Mouse (Mus musculus): Measurements from ENCODE around the gene Szrd1. TPM values are rescaled to one million over a fixed set of nuclear protein-coding genes. Genes with fewer than 3 reads are reported as not detected.

Gene Szrd1
- polyA plus RNA-seq, 1 experiment from 2014 or later: 40.2 TPM

DNA sequence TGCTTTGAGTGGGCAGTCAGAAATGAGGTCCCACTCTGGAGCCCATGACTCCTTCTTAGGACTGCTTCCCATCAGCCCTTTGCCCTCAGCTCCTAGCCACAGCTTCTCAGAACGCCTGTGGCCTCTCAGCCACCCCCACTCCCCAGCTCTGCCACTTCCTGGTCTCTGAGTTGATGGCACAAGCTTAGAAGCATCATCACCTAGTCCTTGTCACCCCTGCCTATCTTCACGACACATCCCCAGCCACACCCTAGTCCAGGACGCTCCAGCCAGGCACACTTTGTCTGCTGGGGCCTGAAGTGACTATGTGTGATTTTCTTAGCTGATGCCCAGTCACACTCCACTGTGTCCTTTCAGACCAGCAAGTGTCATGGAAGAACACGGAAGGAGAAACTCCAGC lies 40.6 kb downstream of the Szrd1 start:
- no peak overlapping the region for H3K27ac ChIP-seq
- DNase-seq (ENCODE audit: low spot score): no peak
- no peaks in the 10 kb centered on the region for H3K9me3 ChIP-seq (replicated peaks)
- H3K27me3 ChIP-seq (ENCODE audit: low read depth, poor library complexity, severe bottlenecking): no peaks in the 10 kb centered on the region
- 77% methylated on average over 4 of the region's 4 CpGs for WGBS
- no peak overlapping the region for H3K4me3 ChIP-seq
- no peaks in the 10 kb centered on the region for H3K36me3 ChIP-seq
- peaks cover 8% of the 10 kb centered on the region; the same call in 1 of the 2 replicates for H3K4me1 ChIP-seq

DNA sequence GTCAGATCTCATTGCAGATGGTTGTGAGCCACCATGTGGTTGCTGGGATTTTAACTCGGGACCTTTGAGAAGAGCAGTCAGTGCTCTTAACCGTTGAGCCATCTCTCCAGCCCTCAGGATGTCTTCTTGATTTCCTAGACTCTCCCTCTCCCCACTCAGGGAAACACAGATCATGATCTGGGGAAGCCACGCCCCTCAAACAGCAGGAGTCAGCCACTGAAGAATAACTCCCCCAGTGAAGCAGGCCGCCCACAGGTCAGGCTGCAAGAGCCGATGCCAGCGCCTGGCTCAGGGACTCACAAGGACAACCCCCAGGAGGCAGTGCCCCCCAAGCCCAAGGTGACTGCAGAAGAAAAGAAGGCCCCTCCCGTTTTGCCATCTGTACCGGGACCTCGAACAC lies 42.9 kb downstream of the Szrd1 start:
- no peak for DNase-seq (ENCODE audit: low spot score)
- WGBS: 32% methylated on average over 9 of the region's 9 CpGs
- no peaks in the 10 kb centered on the region for H3K36me3 ChIP-seq
- no peak overlapping the region for H3K4me3 ChIP-seq
- peaks cover 8% of the 10 kb centered on the region; the same call in 1 of the 2 replicates for H3K4me1 ChIP-seq
- H3K27ac ChIP-seq: no peak overlapping the region
- no peaks in the 10 kb centered on the region for H3K27me3 ChIP-seq (ENCODE audit: low read depth, poor library complexity, severe bottlenecking)
- H3K9me3 ChIP-seq (replicated peaks): no peaks in the 10 kb centered on the region

DNA sequence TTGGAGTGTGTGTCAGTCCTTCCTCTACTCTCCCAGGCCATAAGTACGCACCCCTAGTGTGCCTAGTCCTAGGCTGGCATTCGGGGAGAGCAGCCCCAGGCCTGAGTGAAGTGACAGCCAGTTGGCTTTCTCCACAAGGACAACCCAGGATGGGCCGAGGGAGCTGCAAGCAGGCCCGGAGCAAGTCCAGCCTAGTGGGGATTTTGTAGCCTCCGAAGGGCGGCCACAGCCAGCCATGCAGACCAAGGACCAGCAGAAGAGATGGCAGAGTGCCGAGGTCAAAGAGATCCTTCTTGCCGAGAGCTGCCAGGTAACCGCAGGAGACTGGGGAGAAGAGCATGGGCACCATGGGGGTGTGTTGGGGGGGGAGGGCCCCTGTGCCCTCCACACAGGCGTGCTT lies 44.6 kb downstream of the Szrd1 start:
- H3K27me3 ChIP-seq (ENCODE audit: low read depth, poor library complexity, severe bottlenecking): no peaks in the 10 kb centered on the region
- WGBS: 81% methylated on average over 10 of the region's 10 CpGs

DNA sequence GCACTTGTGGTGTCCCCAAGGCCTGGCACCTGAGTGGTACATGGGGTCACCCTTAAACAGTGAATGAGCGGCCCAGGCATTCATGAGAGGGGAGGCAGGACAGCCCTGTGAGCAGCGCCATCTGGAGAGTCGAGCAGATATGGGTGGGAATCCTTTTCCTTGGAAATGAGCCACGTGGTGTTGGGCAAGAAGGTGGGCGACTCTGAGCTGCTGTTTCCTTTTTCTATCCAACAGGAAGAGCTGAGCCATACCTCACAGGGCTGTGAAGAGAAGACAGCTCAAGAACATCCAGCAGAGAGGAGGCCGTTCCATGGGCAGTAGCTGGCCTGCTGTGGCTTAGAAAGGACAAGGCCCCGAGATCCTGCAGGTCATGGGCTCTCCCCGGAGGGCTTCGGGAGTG lies 50.9 kb downstream of the Szrd1 start:
- no peak for DNase-seq (ENCODE audit: low spot score)
- WGBS: 77% methylated on average over 9 of the region's 9 CpGs
- Histone ChIP-seq H3K27me3 (ENCODE audit: low read depth, poor library complexity, severe bottlenecking) (peaks cover 4% of the 10 kb centered on the region; the same call in 1 of the 2 replicates), H3K27ac (no peak overlapping the region), H3K36me3 (no peaks in the 10 kb centered on the region), H3K4me3 (no peak overlapping the region), H3K4me1 (peaks cover 6% of the 10 kb centered on the region; the same call in 1 of the 2 replicates), H3K9me3 (replicated peaks) (no peaks in the 10 kb centered on the region)

More for the DNA sequence above, 44.6 kb downstream of the Szrd1 start:
- Histone ChIP-seq H3K4me1 (peaks cover 8% of the 10 kb centered on the region; the same call in 1 of the 2 replicates), H3K9me3 (replicated peaks) (no peaks in the 10 kb centered on the region), H3K27ac (no peak overlapping the region), H3K4me3 (no peak overlapping the region), H3K36me3 (no peaks in the 10 kb centered on the region)
- no peak for DNase-seq (ENCODE audit: low spot score)

DNA sequence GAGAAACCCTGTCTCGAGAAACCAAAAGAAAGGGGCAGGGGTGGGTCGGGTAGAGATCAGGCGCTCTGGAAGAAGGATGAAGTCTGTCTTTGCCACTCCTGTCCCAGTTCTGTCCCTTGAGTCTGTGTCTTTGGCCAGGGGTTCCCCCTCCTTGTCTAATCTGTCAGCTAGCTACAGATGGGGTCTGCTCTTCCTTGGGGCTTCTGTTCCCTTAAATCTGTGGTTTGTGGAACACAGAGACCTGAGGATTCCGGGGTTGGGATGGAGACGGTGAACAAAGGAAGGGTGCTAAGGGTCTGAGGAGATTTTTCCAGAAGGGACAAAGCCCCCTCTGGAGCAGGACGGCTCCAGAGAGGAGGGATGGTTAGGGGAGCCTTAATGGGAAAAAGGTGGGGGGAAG lies 51.5 kb downstream of the Szrd1 start, which contains the start of gene Spata21:
Spata21 (plus strand) TSS at position 301 of the 400 bp plus-strand sequence.
- Histone ChIP-seq H3K27ac (peak within 1 kb of the TSS; percentile 42; the same call in 1 of the 2 replicates), H3K9me3 (replicated peaks) (no peaks in the 10 kb centered on the region), H3K4me3 (no peak within 1 kb of the TSS), H3K36me3 (no peaks in the 10 kb centered on the region), H3K4me1 (peaks cover 6% of the 10 kb centered on the region; the same call in 1 of the 2 replicates), H3K27me3 (ENCODE audit: low read depth, poor library complexity, severe bottlenecking) (peaks cover 4% of the 10 kb centered on the region; the same call in 1 of the 2 replicates)
- 74% methylated on average over 6 of the region's 6 CpGs for WGBS
- no peak for DNase-seq (ENCODE audit: low spot score)

DNA sequence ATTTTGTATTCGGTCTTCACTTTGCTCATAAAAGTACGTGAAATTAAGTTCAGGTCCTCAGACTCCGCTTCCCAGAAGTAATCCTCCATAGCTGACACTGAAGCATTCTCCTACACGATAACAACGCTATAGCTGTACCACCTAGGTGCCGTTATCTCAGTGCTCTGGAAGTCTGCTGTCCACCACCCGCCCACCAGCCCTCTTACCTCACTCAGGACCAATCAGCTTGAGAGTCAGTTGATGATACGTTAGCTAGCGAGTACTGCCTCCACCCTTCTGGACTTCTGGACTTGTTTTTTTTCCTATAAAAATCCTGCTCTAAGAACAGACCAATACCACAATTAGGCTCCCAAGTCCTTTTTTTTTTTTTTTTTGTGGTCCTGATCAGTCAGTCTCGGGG lies 52.7 kb downstream of the Szrd1 start:
- Histone ChIP-seq H3K4me3 (no peak overlapping the region), H3K27ac (no peak overlapping the region), H3K9me3 (replicated peaks) (no peaks in the 10 kb centered on the region), H3K36me3 (no peaks in the 10 kb centered on the region), H3K27me3 (ENCODE audit: low read depth, poor library complexity, severe bottlenecking) (peaks cover 4% of the 10 kb centered on the region; the same call in 1 of the 2 replicates), H3K4me1 (peaks cover 6% of the 10 kb centered on the region; the same call in 1 of the 2 replicates)
- 75% methylated on average over 10 of the region's 10 CpGs for WGBS
- no peak for DNase-seq (ENCODE audit: low spot score)

DNA sequence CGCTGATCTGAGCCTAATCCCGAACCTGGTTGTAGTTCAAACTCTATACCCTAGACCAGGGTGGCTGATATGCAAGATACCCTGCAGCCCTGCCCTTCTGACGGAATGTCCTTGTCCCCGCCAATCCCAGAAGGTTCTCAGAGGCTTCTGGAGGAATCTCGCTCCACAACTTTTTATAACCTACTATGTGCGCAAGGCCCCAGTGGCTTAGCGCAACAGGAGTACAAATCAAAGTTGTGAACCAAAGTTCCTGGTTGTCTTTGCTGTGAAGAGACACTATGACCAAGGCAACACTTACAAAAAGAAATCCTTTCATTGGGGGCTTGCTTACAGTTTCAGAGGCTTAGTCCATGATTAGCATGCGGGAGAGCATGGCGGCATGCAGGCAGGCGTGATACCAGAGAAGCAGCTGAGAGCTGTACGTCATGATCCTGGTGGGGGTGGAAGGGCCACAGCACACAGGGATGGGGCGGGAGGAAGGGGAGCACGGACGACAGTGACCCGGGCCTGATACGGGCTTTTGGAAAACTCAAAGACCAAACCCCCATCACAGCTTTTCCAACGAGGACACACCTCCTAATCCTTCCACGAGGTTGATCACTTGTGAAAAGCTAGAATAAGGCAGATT lies 61.0 kb downstream of the Szrd1 start:
- Histone ChIP-seq H3K9me3 (replicated peaks) (no peaks in the 10 kb centered on the region), H3K36me3 (peaks cover 27% of the 10 kb centered on the region), H3K4me3 (peak overlapping the region; percentile 81), H3K27me3 (ENCODE audit: low read depth, poor library complexity, severe bottlenecking) (no peaks in the 10 kb centered on the region), H3K27ac (peak overlapping the region; percentile 83; the same call in 1 of the 2 replicates), H3K4me1 (peaks cover 23% of the 10 kb centered on the region)
- no peak for DNase-seq (ENCODE audit: low spot score)
- WGBS: 75% methylated on average over 18 of the region's 18 CpGs

DNA sequence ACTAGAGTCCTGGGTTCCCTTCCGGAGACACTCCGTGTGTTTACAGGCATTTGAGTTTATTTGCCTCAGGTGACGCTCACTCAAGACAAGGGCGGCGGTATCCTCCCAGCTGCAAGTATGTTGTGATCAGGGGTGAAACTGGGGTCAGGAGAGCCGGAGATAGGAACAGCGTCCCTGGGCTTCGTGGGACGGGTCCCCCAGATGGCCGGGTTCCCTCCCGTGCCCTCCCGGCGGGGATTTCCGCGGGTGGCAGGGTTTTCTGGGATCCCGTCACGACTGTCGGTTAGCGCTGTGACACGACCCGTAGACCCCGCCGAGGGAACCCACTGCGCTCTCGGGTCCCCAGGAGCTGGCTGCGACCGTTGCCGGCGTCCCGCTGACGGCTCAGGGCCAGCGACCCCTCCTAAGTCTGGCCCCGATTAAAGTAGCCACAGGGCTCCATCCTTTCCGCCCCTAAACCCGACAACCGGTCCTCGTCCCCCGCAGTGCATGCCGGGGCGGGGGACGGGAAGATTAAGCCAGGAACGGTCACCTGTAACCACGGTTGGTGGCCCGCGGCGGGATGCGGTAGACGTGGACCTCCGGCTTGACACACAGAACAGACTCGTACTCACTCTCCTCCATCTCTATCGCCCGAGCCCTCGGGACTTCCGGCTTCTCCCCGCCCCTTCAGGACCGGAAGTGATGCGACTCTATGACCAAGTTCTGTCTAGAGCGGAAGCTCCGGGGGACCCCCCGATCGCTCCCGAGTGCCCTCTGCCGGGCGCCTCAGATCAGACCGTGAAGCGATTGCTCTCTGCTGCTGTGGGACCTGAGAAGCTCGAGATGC lies 61.7 kb downstream of the Szrd1 start, which contains the start of gene Necap2:
Necap2 (minus strand) TSS at position 677 of the 829 bp plus-strand sequence.
- H3K4me1 ChIP-seq: peaks cover 23% of the 10 kb centered on the region
- under 1% methylated on average over 67 of the region's 67 CpGs for WGBS
- peaks cover 34% of the 10 kb centered on the region for H3K36me3 ChIP-seq
- peak within 1 kb of the TSS; percentile 81 for H3K4me3 ChIP-seq
- H3K27me3 ChIP-seq (ENCODE audit: low read depth, poor library complexity, severe bottlenecking): no peaks in the 10 kb centered on the region
- peak; percentile 98 for DNase-seq (ENCODE audit: low spot score)
- H3K9me3 ChIP-seq (replicated peaks): no peaks in the 10 kb centered on the region
- peak within 1 kb of the TSS; percentile 83 for H3K27ac ChIP-seq

DNA sequence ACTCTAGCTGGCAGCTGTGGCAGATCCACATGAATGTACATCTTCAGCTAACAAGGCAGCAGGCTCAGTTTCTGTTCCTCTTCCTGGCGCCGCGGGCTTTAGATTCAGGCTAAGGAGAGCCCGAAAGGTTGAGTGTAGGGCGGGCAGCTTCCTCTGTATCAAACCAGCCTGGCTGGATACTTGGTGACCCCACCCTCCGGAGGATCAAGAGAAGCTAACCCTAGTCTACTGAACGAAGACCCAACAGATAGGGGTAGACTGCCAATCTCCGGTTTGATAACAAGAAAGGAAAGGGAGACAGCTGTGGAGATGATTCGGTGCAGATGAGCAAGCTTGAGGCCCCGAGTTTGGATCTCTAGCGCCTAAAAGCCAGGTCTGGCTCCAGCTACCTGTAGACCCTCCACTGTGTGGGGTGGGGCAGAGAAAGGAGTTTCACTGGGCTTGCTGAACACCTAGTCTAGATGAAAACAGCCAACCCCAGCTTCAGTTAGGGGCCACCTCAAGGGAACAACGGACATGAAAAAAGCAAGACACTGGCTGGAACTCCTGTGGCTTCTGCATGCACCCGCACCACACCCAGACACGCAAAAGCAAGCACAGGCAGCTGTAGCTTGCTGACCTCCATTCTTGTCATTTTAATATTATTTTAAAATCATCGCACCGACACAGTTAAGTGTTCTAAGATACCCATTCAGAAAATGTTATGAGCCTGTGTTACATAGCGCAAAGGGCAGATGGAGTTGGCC lies 62.6 kb downstream of the Szrd1 start:
- Histone ChIP-seq H3K27ac (peak overlapping the region; percentile 17; the same call in 1 of the 2 replicates), H3K4me1 (peaks cover 23% of the 10 kb centered on the region), H3K36me3 (peaks cover 43% of the 10 kb centered on the region), H3K27me3 (ENCODE audit: low read depth, poor library complexity, severe bottlenecking) (no peaks in the 10 kb centered on the region), H3K9me3 (replicated peaks) (no peaks in the 10 kb centered on the region), H3K4me3 (peak overlapping the region; percentile 81)
- DNase-seq (ENCODE audit: low spot score): no peak
- 85% methylated on average over 17 of the region's 17 CpGs for WGBS

DNA sequence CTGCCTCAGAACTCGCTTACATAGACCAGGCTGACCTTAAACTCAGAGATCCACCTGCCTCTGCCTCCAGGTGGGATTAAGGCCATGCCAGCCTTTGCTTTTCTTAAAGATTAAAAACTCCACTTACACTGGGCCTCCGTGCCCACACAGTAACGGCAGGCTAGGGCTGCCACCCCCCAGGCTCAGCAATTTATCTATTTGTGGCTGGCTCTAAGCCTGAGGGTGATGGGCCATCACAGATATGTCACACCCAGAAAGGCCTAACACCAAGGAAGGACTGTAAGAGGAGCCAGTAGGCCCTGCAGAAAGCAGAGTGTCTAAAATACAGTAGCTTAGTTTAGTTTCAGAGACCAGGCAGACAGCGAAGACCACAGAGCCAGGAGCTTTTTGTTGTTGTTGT lies 65.5 kb downstream of the Szrd1 start:
- H3K27me3 ChIP-seq (ENCODE audit: low read depth, poor library complexity, severe bottlenecking): no peaks in the 10 kb centered on the region
- peaks cover 71% of the 10 kb centered on the region for H3K36me3 ChIP-seq
- no peaks in the 10 kb centered on the region for H3K9me3 ChIP-seq (replicated peaks)
- no peak overlapping the region for H3K27ac ChIP-seq
- DNase-seq (ENCODE audit: low spot score): no peak
- H3K4me3 ChIP-seq: no peak overlapping the region
- 97% methylated on average over 4 of the region's 4 CpGs for WGBS
- H3K4me1 ChIP-seq: peaks cover 23% of the 10 kb centered on the region

DNA sequence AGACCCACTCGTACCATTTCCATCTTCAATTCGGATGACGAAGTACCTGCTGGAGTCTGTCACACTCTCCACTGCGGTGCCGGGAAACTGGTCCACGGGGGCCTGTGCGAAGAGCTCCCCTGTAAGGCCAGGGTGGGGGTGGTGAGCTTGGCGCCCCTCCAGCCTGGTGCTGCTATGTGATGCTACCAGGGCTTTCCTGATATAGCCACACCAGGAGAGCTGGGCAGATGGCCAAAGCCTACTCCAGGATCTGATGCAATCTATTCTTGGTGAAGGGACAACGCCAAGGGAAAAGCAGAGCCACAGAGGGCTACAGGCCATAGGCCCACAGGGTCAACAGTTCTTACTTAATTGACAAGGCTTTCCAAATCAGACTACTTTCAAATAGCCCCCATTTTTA lies 65.9 kb downstream of the Szrd1 start:
- 93% methylated on average over 9 of the region's 9 CpGs for WGBS
- Histone ChIP-seq H3K4me3 (no peak overlapping the region), H3K36me3 (peaks cover 75% of the 10 kb centered on the region), H3K4me1 (peaks cover 23% of the 10 kb centered on the region), H3K27ac (no peak overlapping the region), H3K9me3 (replicated peaks) (no peaks in the 10 kb centered on the region), H3K27me3 (ENCODE audit: low read depth, poor library complexity, severe bottlenecking) (no peaks in the 10 kb centered on the region)
- DNase-seq (ENCODE audit: low spot score): no peak

DNA sequence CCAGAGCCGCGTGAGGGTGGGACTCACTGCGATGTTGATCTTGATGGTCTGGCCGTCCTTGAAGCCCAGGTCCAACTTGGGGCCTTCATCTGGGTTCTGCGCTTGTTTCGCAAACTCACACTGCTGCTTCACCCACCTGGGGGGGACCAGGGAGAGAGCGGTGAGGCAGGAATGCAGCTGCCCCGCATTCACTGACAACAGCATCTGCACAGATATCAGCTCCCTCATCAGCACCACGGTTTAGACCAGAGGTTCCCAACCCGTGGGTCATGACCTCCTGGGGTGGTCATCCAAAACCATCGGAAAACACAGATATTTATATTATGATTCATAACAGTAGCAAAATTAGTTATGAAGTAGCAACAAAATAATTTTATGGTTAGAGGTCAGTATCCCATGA lies 67.1 kb downstream of the Szrd1 start:
- Histone ChIP-seq H3K27me3 (ENCODE audit: low read depth, poor library complexity, severe bottlenecking) (no peaks in the 10 kb centered on the region), H3K36me3 (peaks cover 87% of the 10 kb centered on the region), H3K9me3 (replicated peaks) (no peaks in the 10 kb centered on the region), H3K4me3 (no peak overlapping the region), H3K4me1 (peaks cover 19% of the 10 kb centered on the region), H3K27ac (no peak overlapping the region)
- DNase-seq (ENCODE audit: low spot score): no peak
- WGBS: 95% methylated on average over 11 of the region's 11 CpGs
